Mouse (Mus musculus) inflammation-experienced regulatory T-cells (primary cell): ENCODE results near the gene Chm. TPM values are rescaled to one million over a fixed set of nuclear protein-coding genes. Genes with fewer than 3 reads are reported as not detected.

Source experiments
- polyA plus RNA-seq, 2 experiments: library from polyadenylated mRNA; unstranded; fragments of 100-300 nt; shearing (Covaris generic); gene quantifications; one replicate each; pipeline ENCODE4 v1.2.1; 2017

Chm gene
- 10 to 100 TPM; 17.3 to 21.2 TPM for polyA plus RNA-seq

GRCm38 (mm10) chrX:113185230-113185985 lies at the start of gene Chm:
Gene Chm (minus strand): TSS chrX:113185517.

Other genes starting within 250 kb of the Chm start
- gene Dach2, start 112.0 kb upstream of the Chm start, polyA plus RNA-seq = 1 to 10 TPM in 1 of 2 experiments, under 1 TPM in 1; 0.10 to 5.4 TPM